8 mouse cellular contexts compared by ENCODE assay signal in genomic region chr4:140906076-140906826, GRCm38 (mm10). TPM values are rescaled to one million over a fixed set of nuclear protein-coding genes. Genes with fewer than 3 reads are reported as not detected.
DNase-seq lines count a peak whose midpoint lies in the region; ATAC-seq and TF ChIP-seq lines count a peak whose summit lies in the region.

Gene Padi2 (plus strand): TSS chr4:140906344.

- 2% methylated on average over 37 of the region's 37 CpGs for whole genome bisulfite sequencing in embryonic facial prominence, embryonic 15.5 days
- WGBS in heart, embryonic 11.5 days (ENCODE audit: insufficient replicate concordance), result 4% methylated on average over 37 of the region's 37 CpGs
- WGBS in kidney, embryonic 15.5 days, result 2% methylated on average over 37 of the region's 37 CpGs
- 2% methylated on average over 37 of the region's 37 CpGs for WGBS in midbrain, postnatal 0 days
- 4% methylated on average over 37 of the region's 37 CpGs for WGBS in spleen, adult 2 months

- no peaks in the 10 kb centered on the region for H3K36me3 ChIP-seq in embryonic facial prominence, embryonic 15.5 days
- no peaks in the 10 kb centered on the region for H3K36me3 ChIP-seq in heart, embryonic 11.5 days (ENCODE audit: control insufficient read depth, insufficient read depth, low read length)
- no peaks in the 10 kb centered on the region for H3K36me3 ChIP-seq in kidney, embryonic 15.5 days
- H3K36me3 ChIP-seq in midbrain, postnatal 0 days (ENCODE audit: insufficient read depth, low read length), result no peaks in the 10 kb centered on the region
- H3K36me3 ChIP-seq in spleen, adult 2 months (ENCODE audit: control insufficient read depth, insufficient read depth, low read length), result no peaks in the 10 kb centered on the region

- H3K27ac ChIP-seq in embryonic facial prominence, embryonic 15.5 days (replicated peaks), result no peak within 1 kb of the TSS
- no peak within 1 kb of the TSS for H3K27ac ChIP-seq in heart, embryonic 11.5 days (ENCODE audit: low read depth, low read length)
- no peak within 1 kb of the TSS for H3K27ac ChIP-seq in kidney, embryonic 15.5 days
- H3K27ac ChIP-seq in midbrain, postnatal 0 days (ENCODE audit: low read depth, low read length), result no peak within 1 kb of the TSS
- peak within 1 kb of the TSS; percentile 66 for H3K27ac ChIP-seq in spleen, adult 2 months (ENCODE audit: insufficient read depth, low read length)

- H3K9ac ChIP-seq in embryonic facial prominence, embryonic 15.5 days, result no peak within 1 kb of the TSS
- peak within 1 kb of the TSS; percentile 68 for H3K9ac ChIP-seq in heart, embryonic 11.5 days (ENCODE audit: low read depth, low read length)
- peak within 1 kb of the TSS; percentile 24; the same call in 1 of the 2 replicates for H3K9ac ChIP-seq in kidney, embryonic 15.5 days
- no peak within 1 kb of the TSS for H3K9ac ChIP-seq in midbrain, postnatal 0 days (replicated peaks; ENCODE audit: low read length, poor library complexity, severe bottlenecking)

- peaks cover 26% of the 10 kb centered on the region for H3K4me1 ChIP-seq in embryonic facial prominence, embryonic 15.5 days
- H3K4me1 ChIP-seq in heart, embryonic 11.5 days (ENCODE audit: control insufficient read depth, insufficient read depth, low read length), result peaks cover 4% of the 10 kb centered on the region; the same call in 1 of the 2 replicates
- H3K4me1 ChIP-seq in kidney, embryonic 15.5 days, result peaks cover 36% of the 10 kb centered on the region
- no peaks in the 10 kb centered on the region for H3K4me1 ChIP-seq in midbrain, postnatal 0 days (ENCODE audit: insufficient read depth, low read length)
- H3K4me1 ChIP-seq in spleen, adult 2 months (ENCODE audit: control insufficient read depth, insufficient read depth, insufficient read length), result peaks cover 13% of the 10 kb centered on the region; the same call in 1 of the 2 replicates

- peak within 1 kb of the TSS; percentile 38 for H3K4me3 ChIP-seq in embryonic facial prominence, embryonic 15.5 days (replicated peaks)
- peak within 1 kb of the TSS; percentile 48 for H3K4me3 ChIP-seq in heart, embryonic 11.5 days (ENCODE audit: low read depth, low read length)
- H3K4me3 ChIP-seq in kidney, embryonic 15.5 days (replicated peaks), result peak within 1 kb of the TSS; percentile 45
- H3K4me3 ChIP-seq in midbrain, postnatal 0 days (ENCODE audit: low read depth, low read length), result peak within 1 kb of the TSS; percentile 36
- peak within 1 kb of the TSS; percentile 56 for H3K4me3 ChIP-seq in spleen, adult 2 months (ENCODE audit: extremely low read depth, insufficient read depth, insufficient read length)

- no peak for TF ChIP-seq POLR2A in spleen, adult 2 months (IDR thresholded peaks at IDR 0.05; ENCODE audit: low read depth, low read length)

- no peak for TF ChIP-seq CTCF in midbrain, postnatal 0 days (IDR thresholded peaks at IDR 0.05)
- no peak for TF ChIP-seq CTCF in spleen, adult 2 months (IDR thresholded peaks at IDR 0.05; ENCODE audit: extremely low read depth, insufficient read depth, insufficient read length, insufficient replicate concordance)

- H3K27me3 ChIP-seq in embryonic facial prominence, embryonic 15.5 days, result peaks cover 62% of the 10 kb centered on the region
- H3K27me3 ChIP-seq in heart, embryonic 11.5 days (ENCODE audit: control insufficient read depth, insufficient read depth, low read length), result peaks cover 40% of the 10 kb centered on the region
- peaks cover 40% of the 10 kb centered on the region for H3K27me3 ChIP-seq in kidney, embryonic 15.5 days
- H3K27me3 ChIP-seq in midbrain, postnatal 0 days (ENCODE audit: insufficient read depth, low read length), result peaks cover 8% of the 10 kb centered on the region; the same call in 1 of the 2 replicates
- no peaks in the 10 kb centered on the region for H3K27me3 ChIP-seq in spleen, adult 2 months (ENCODE audit: control insufficient read depth, insufficient read depth, low read length)

- H3K4me2 ChIP-seq in embryonic facial prominence, embryonic 15.5 days (replicated peaks), result peak within 1 kb of the TSS; percentile 61
- peak within 1 kb of the TSS; percentile 74 for H3K4me2 ChIP-seq in heart, embryonic 11.5 days
- peak within 1 kb of the TSS; percentile 83 for H3K4me2 ChIP-seq in kidney, embryonic 15.5 days
- peak within 1 kb of the TSS; percentile 83 for H3K4me2 ChIP-seq in midbrain, postnatal 0 days (ENCODE audit: low read depth, low read length, poor library complexity, severe bottlenecking)

- H3K9me3 ChIP-seq in embryonic facial prominence, embryonic 15.5 days (replicated peaks), result no peaks in the 10 kb centered on the region
- H3K9me3 ChIP-seq in heart, embryonic 11.5 days (replicated peaks; ENCODE audit: control insufficient read depth, low read length), result no peaks in the 10 kb centered on the region
- H3K9me3 ChIP-seq in kidney, embryonic 15.5 days (replicated peaks), result no peaks in the 10 kb centered on the region
- no peaks in the 10 kb centered on the region for H3K9me3 ChIP-seq in midbrain, postnatal 0 days (ENCODE audit: low read length)

- peak; percentile 56 to 68 for DNase-seq in urinary bladder, adult 18-20 months (ENCODE audit: low spot score in 2 of 2)
- DNase-seq in urinary bladder, postnatal 10 days (ENCODE audit: low spot score), result no peak
- peak; percentile 93 for DNase-seq in liver
- DNase-seq in midbrain, postnatal 0 days (ENCODE audit: low spot score), result peak; percentile 87
- DNase-seq in spleen, adult 2 months (ENCODE audit: low read depth in 1 of 2, low spot score in 2 of 2), result peak; percentile 73 to 77

- ATAC-seq in embryonic facial prominence, embryonic 15.5 days (ENCODE audit: insufficient number of reproducible peaks, low FRiP score, low TSS enrichment, low read depth), result peak; percentile 58; the same call in 1 of the 2 replicates
- 0 out of 2 replicates have a peak, but pooled peaks have one; percentile 59 for ATAC-seq in heart, embryonic 11.5 days (replicated peaks; ENCODE audit: insufficient number of reproducible peaks, low FRiP score, low TSS enrichment)
- peak; percentile 75 for ATAC-seq in kidney, embryonic 15.5 days (replicated peaks; ENCODE audit: low FRiP score)
- peak; percentile 70; the same call in 1 of the 2 replicates for ATAC-seq in midbrain, postnatal 0 days (ENCODE audit: low FRiP score)

RNA-seq across cellular contexts. Expression of gene Padi2, which starts in this region (rescaled TPM):
- polyA plus RNA-seq in embryonic facial prominence, embryonic 15.5 days (2015; fragmentation: Nextera tagmentation; extraction: Ambion mirVana), result 15.3 and 21.4 TPM in 2 replicates
- polyA plus RNA-seq in heart, embryonic 11.5 days (2014; fragmentation: Nextera tagmentation; extraction: Ambion mirVana), result 3.8 and 5.9 TPM in 2 replicates
- 18.7 and 21.4 TPM in 2 replicates for polyA plus RNA-seq in kidney, embryonic 15.5 days (2015; fragmentation: Nextera tagmentation; extraction: Ambion mirVana)
- total RNA-seq in midbrain, postnatal 0 days (2014; rRNA removed), result 3.1 and 7.1 TPM in 2 replicates
- polyA plus RNA-seq in midbrain, postnatal 0 days (2015; fragmentation: Nextera tagmentation; extraction: Ambion mirVana), result 2.7 and 3.3 TPM in 2 replicates
- 10.7 and 12.0 TPM in 2 replicates for polyA plus RNA-seq in spleen, adult 2 months (2012; rRNA removed)

Comparison
In these comparisons a context has a peak if more than half of its experiments do, and no peak if none do; other contexts are left out.
1. H3K9ac ChIP-seq: peak in heart, embryonic 11.5 days (single experiment) and kidney, embryonic 15.5 days (single experiment); none in embryonic facial prominence, embryonic 15.5 days (single experiment) and midbrain, postnatal 0 days (single experiment).
2. Peak in every context shown above with its lines, with median percentiles within 50 percentile points of each other: ATAC-seq, H3K4me2 ChIP-seq and H3K4me3 ChIP-seq.